Mouse (Mus musculus): ENCODE data around the gene Wscd1.

Wscd1 gene

DNA sequence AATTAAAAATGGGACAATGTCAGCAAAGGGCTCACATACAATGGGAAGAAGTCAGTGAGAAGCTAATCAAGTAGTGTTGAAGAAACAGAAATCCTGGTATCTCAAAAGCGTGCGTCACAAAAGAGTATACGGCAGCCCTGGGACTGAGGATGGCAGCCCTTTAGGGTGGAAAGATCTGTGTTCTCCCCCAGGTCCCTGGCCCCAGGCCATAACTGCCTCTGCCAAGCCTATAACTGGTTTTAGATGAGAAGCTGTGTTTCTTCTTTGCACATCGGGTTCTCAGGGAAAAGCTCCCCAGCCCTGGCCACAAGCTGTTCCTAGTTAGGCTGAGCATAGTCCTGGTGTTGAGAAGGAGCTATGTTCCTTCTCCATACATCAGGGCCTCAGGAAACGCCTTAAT, 72.3 kb downstream of the Wscd1 start:
- no peak for DNase-seq (ENCODE audit: low spot score)

DNA sequence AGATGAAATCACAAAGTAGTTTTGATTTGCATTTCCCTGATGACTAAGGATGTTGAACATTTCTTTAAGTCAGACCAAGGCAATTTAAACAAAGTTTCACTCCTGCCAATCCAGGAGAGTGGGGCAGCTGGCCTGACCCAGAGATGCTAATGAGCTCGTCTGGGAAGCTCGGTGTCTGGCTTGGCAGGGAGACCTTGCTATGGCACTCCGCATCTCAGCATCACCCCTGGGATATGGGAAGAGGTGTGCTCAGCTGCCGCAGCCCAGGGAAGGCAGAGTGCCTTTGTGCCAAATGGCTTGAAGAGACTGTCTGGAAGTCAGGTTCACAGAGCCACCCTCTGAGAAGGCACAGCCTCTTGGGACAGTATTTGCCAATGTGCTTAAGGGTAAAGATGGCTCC, 75.3 kb downstream of the Wscd1 start:
- no peak for DNase-seq (ENCODE audit: low spot score)
